Mouse (Mus musculus): ENCODE measurements around the gene H3f3b. TPM values are rescaled to one million over a fixed set of nuclear protein-coding genes. Genes with fewer than 3 reads are reported as not detected.

H3f3b gene
- polyA plus RNA-seq, 1 experiment from 2014 or later = 1,827 TPM

GRCm38 (mm10) chr11:116064187-116064867 lies 36.6 kb upstream of the H3f3b start:
- Histone ChIP-seq H3K4me1 (ENCODE audit: control insufficient read depth, insufficient read depth, low read length) (no peaks in the 10 kb centered on the region), H3K36me3 (ENCODE audit: control insufficient read depth, insufficient read depth, low read length) (peaks cover 8% of the 10 kb centered on the region), H3K4me3 (ENCODE audit: low read depth, low read length) (no peak overlapping the region), H3K9ac (ENCODE audit: low read length) (no peak overlapping the region), H3K27ac (ENCODE audit: low read depth, low read length) (no peak overlapping the region), H3K9me3 (ENCODE audit: control insufficient read depth, low read length) (no peaks in the 10 kb centered on the region), H3K4me2 (ENCODE audit: low read depth) (no peak overlapping the region), H3K27me3 (ENCODE audit: control insufficient read depth, insufficient read depth, low read length) (no peaks in the 10 kb centered on the region)
- ATAC-seq (ENCODE audit: insufficient read depth, low FRiP score, low TSS enrichment) (no peak), DNase-seq (ENCODE audit: low spot score) (no peak)
- 73% methylated on average over 23 of the region's 23 CpGs for WGBS

GRCm38 (mm10) chr11:116063562-116063961 lies 35.8 kb upstream of the H3f3b start:
- no peak overlapping the region for H3K27ac ChIP-seq (ENCODE audit: low read depth, low read length)
- no peak overlapping the region for H3K4me3 ChIP-seq (ENCODE audit: low read depth, low read length)
- WGBS = 71% methylated on average over 12 of the region's 13 CpGs
- H3K36me3 ChIP-seq (ENCODE audit: control insufficient read depth, insufficient read depth, low read length) = peaks cover 13% of the 10 kb centered on the region
- ATAC-seq (ENCODE audit: insufficient read depth, low FRiP score, low TSS enrichment) = no peak
- no peak for DNase-seq (ENCODE audit: low spot score)
- no peak overlapping the region for H3K4me2 ChIP-seq (ENCODE audit: low read depth)
- no peaks in the 10 kb centered on the region for H3K4me1 ChIP-seq (ENCODE audit: control insufficient read depth, insufficient read depth, low read length)
- H3K9me3 ChIP-seq (ENCODE audit: control insufficient read depth, low read length) = no peaks in the 10 kb centered on the region
- no peak overlapping the region; the same call in 1 of the 2 replicates for H3K9ac ChIP-seq (ENCODE audit: low read length)
- no peaks in the 10 kb centered on the region for H3K27me3 ChIP-seq (ENCODE audit: control insufficient read depth, insufficient read depth, low read length)

- H3K36me3 ChIP-seq (ENCODE audit: control insufficient read depth, insufficient read depth, low read length) = peaks cover 21% of the 10 kb centered on the region
- 66% methylated on average over 8 of the region's 8 CpGs for WGBS
Observed at GRCm38 (mm10) chr11:116062521-116062920, 34.8 kb upstream of the H3f3b start.

GRCm38 (mm10) chr11:116061641-116062415 lies 34.1 kb upstream of the H3f3b start:
- Histone ChIP-seq H3K9ac (ENCODE audit: low read length) (no peak overlapping the region), H3K4me3 (ENCODE audit: low read depth, low read length) (no peak overlapping the region), H3K27me3 (ENCODE audit: control insufficient read depth, insufficient read depth, low read length) (no peaks in the 10 kb centered on the region), H3K36me3 (ENCODE audit: control insufficient read depth, insufficient read depth, low read length) (peaks cover 28% of the 10 kb centered on the region), H3K27ac (ENCODE audit: low read depth, low read length) (no peak overlapping the region), H3K4me2 (ENCODE audit: low read depth) (no peak overlapping the region), H3K9me3 (ENCODE audit: control insufficient read depth, low read length) (no peaks in the 10 kb centered on the region), H3K4me1 (ENCODE audit: control insufficient read depth, insufficient read depth, low read length) (no peaks in the 10 kb centered on the region)
- DNase-seq (ENCODE audit: low spot score) = no peak
- 84% methylated on average over 13 of the region's 13 CpGs for WGBS
- ATAC-seq (ENCODE audit: insufficient read depth, low FRiP score, low TSS enrichment) = no peak

More at GRCm38 (mm10) chr11:116062521-116062920, 34.8 kb upstream of the H3f3b start:
- H3K9me3 ChIP-seq (ENCODE audit: control insufficient read depth, low read length) = no peaks in the 10 kb centered on the region
- no peak overlapping the region for H3K4me3 ChIP-seq (ENCODE audit: low read depth, low read length)
- no peak overlapping the region for H3K27ac ChIP-seq (ENCODE audit: low read depth, low read length)
- no peak overlapping the region for H3K9ac ChIP-seq (ENCODE audit: low read length)
- H3K4me1 ChIP-seq (ENCODE audit: control insufficient read depth, insufficient read depth, low read length) = no peaks in the 10 kb centered on the region
- no peak overlapping the region for H3K4me2 ChIP-seq (ENCODE audit: low read depth)
- no peaks in the 10 kb centered on the region for H3K27me3 ChIP-seq (ENCODE audit: control insufficient read depth, insufficient read depth, low read length)
- no peak for DNase-seq (ENCODE audit: low spot score)
- no peak for ATAC-seq (ENCODE audit: insufficient read depth, low FRiP score, low TSS enrichment)

GRCm38 (mm10) chr11:116060596-116060995 lies 32.8 kb upstream of the H3f3b start:
- ATAC-seq (ENCODE audit: insufficient read depth, low FRiP score, low TSS enrichment) = no peak
- H3K27ac ChIP-seq (ENCODE audit: low read depth, low read length) = no peak overlapping the region
- DNase-seq (ENCODE audit: low spot score) = no peak
- peaks cover 36% of the 10 kb centered on the region for H3K36me3 ChIP-seq (ENCODE audit: control insufficient read depth, insufficient read depth, low read length)
- 92% methylated on average over 9 of the region's 9 CpGs for WGBS
- no peaks in the 10 kb centered on the region for H3K9me3 ChIP-seq (ENCODE audit: control insufficient read depth, low read length)
- no peak overlapping the region for H3K4me3 ChIP-seq (ENCODE audit: low read depth, low read length)
- no peaks in the 10 kb centered on the region for H3K4me1 ChIP-seq (ENCODE audit: control insufficient read depth, insufficient read depth, low read length)
- H3K27me3 ChIP-seq (ENCODE audit: control insufficient read depth, insufficient read depth, low read length) = no peaks in the 10 kb centered on the region
- no peak overlapping the region for H3K4me2 ChIP-seq (ENCODE audit: low read depth)
- no peak overlapping the region for H3K9ac ChIP-seq (ENCODE audit: low read length)

DNA sequence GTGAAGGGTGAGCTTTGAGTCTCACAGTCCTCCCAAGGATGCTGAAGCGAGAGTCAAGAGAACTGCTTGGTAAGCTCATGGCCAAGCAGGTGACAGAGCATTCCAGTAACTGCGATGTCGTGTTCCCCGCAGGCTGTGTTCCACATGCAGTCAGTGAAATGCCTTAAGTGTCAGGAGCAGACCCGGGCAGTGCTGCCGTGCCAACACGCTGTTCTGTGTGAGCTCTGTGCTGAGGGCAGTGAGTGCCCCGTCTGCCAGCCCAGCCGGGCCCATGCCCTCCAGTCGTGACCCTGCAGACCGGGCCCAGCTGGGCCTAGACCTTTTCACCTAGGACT lies 31.9 kb upstream of the H3f3b start:
- ATAC-seq (ENCODE audit: insufficient read depth, low FRiP score, low TSS enrichment) (no peak), DNase-seq (ENCODE audit: low spot score) (no peak)
- Histone ChIP-seq H3K36me3 (ENCODE audit: control insufficient read depth, insufficient read depth, low read length) (peaks cover 45% of the 10 kb centered on the region), H3K27me3 (ENCODE audit: control insufficient read depth, insufficient read depth, low read length) (no peaks in the 10 kb centered on the region), H3K9ac (ENCODE audit: low read length) (no peak overlapping the region), H3K27ac (ENCODE audit: low read depth, low read length) (no peak overlapping the region), H3K4me2 (ENCODE audit: low read depth) (no peak overlapping the region), H3K4me3 (ENCODE audit: low read depth, low read length) (no peak overlapping the region), H3K4me1 (ENCODE audit: control insufficient read depth, insufficient read depth, low read length) (no peaks in the 10 kb centered on the region), H3K9me3 (ENCODE audit: control insufficient read depth, low read length) (no peaks in the 10 kb centered on the region)
- WGBS = 96% methylated on average over 11 of the region's 11 CpGs

GRCm38 (mm10) chr11:116058868-116059690 lies 31.3 kb upstream of the H3f3b start:
- DNase-seq (ENCODE audit: low spot score) = no peak
- H3K36me3 ChIP-seq (ENCODE audit: control insufficient read depth, insufficient read depth, low read length) = peaks cover 47% of the 10 kb centered on the region
- H3K4me2 ChIP-seq (ENCODE audit: low read depth) = no peak overlapping the region
- no peak for ATAC-seq (ENCODE audit: insufficient read depth, low FRiP score, low TSS enrichment)
- H3K27me3 ChIP-seq (ENCODE audit: control insufficient read depth, insufficient read depth, low read length) = no peaks in the 10 kb centered on the region
- no peaks in the 10 kb centered on the region for H3K4me1 ChIP-seq (ENCODE audit: control insufficient read depth, insufficient read depth, low read length)
- no peak overlapping the region for H3K4me3 ChIP-seq (ENCODE audit: low read depth, low read length)
- H3K27ac ChIP-seq (ENCODE audit: low read depth, low read length) = no peak overlapping the region
- H3K9me3 ChIP-seq (ENCODE audit: control insufficient read depth, low read length) = no peaks in the 10 kb centered on the region
- WGBS = 94% methylated on average over 17 of the region's 17 CpGs
- no peak overlapping the region for H3K9ac ChIP-seq (ENCODE audit: low read length)

DNA sequence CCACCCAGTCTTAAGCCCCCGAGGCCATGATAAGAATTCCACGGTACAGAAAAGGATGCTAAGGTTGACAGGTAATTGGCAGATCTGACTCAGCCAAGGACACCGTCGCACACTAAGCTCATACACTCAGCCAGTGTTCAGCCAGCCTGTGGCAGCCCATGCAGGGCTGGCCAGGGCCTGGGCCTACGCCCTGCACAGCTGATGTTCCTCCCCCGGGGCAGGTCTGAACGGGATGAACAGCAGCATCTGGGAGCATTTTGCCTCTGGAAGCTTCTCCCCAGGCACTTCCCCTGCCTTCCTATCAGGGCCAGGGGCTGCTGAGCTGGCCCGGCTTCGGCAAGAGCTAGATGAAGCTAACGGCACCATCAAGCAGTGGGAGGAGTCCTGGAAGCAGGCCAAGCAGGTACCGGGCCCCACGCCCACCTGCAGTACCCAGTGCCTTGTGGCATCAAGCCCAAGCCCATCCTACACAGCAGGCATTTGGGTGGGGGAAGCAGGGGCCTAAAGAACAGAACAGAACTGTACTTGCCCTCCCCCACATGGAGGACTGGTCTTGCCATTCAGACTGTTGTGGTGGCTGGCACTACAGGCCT lies 30.4 kb upstream of the H3f3b start:
- no peaks in the 10 kb centered on the region for H3K27me3 ChIP-seq (ENCODE audit: control insufficient read depth, insufficient read depth, low read length)
- DNase-seq (ENCODE audit: low spot score) (no peak), ATAC-seq (ENCODE audit: insufficient read depth, low FRiP score, low TSS enrichment) (no peak)
- H3K27ac ChIP-seq (ENCODE audit: low read depth, low read length) = no peak overlapping the region
- peaks cover 53% of the 10 kb centered on the region for H3K36me3 ChIP-seq (ENCODE audit: control insufficient read depth, insufficient read depth, low read length)
- H3K4me2 ChIP-seq (ENCODE audit: low read depth) = no peak overlapping the region
- H3K4me1 ChIP-seq (ENCODE audit: control insufficient read depth, insufficient read depth, low read length) = no peaks in the 10 kb centered on the region
- no peaks in the 10 kb centered on the region for H3K9me3 ChIP-seq (ENCODE audit: control insufficient read depth, low read length)
- no peak overlapping the region for H3K4me3 ChIP-seq (ENCODE audit: low read depth, low read length)
- no peak overlapping the region for H3K9ac ChIP-seq (ENCODE audit: low read length)
- WGBS = 87% methylated on average over 12 of the region's 12 CpGs

Measured in neural tube, embryonic 11.5 days (tissue).